Mouse (Mus musculus) megakaryocyte-erythroid progenitor cell, adult 5 weeks (primary cell): ENCODE results near the gene Pogz. TPM values are rescaled to one million over a fixed set of nuclear protein-coding genes. Genes with fewer than 3 reads are reported as not detected.

Experiments
- polyA plus RNA-seq: library from polyadenylated mRNA; stranded (reverse); fragments of >175 nt; gene quantifications from 2 replicates; pipeline ENCODE4 v1.2.3, GENCODE M21; 2012

Pogz gene
- 54.5 and 75.9 TPM in 2 replicates for polyA plus RNA-seq

DNA sequence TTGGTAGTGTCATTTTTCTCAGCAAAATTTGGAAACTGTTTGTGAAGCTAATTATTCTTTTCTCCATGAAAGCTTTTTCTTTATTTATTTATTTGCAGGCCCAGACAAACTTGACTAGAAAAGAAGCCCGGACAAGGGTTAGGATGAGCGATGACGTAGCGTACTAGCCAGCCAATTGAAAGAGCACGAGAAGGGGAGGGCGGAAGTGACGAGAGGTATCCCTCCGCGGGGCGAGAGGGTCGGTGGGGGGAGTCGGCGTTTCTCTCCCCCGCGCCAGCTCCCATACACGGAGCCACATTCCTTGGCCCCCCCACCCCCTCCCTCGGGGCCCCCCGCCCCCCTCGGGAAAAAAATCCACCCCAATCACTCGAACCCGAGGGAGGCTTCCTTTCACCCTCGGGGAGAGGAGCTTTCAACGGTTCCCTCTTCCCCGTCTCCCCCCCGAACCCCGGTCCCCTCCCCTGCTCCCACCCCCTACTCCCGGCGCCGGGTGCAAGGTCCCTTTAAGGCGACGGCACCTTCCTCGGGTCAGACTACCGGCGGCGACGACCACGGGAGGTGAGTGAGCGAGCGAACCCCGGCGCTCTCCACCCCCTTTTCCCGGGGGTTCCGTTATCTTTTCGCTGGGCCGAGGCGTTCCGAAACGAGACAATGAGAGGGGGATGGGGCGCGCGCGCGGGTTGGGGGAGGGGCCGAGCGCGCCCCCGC, at the start of gene Pogz:
TSS of gene Pogz (plus strand) at position 385 of the 708 bp plus-strand sequence.

DNA sequence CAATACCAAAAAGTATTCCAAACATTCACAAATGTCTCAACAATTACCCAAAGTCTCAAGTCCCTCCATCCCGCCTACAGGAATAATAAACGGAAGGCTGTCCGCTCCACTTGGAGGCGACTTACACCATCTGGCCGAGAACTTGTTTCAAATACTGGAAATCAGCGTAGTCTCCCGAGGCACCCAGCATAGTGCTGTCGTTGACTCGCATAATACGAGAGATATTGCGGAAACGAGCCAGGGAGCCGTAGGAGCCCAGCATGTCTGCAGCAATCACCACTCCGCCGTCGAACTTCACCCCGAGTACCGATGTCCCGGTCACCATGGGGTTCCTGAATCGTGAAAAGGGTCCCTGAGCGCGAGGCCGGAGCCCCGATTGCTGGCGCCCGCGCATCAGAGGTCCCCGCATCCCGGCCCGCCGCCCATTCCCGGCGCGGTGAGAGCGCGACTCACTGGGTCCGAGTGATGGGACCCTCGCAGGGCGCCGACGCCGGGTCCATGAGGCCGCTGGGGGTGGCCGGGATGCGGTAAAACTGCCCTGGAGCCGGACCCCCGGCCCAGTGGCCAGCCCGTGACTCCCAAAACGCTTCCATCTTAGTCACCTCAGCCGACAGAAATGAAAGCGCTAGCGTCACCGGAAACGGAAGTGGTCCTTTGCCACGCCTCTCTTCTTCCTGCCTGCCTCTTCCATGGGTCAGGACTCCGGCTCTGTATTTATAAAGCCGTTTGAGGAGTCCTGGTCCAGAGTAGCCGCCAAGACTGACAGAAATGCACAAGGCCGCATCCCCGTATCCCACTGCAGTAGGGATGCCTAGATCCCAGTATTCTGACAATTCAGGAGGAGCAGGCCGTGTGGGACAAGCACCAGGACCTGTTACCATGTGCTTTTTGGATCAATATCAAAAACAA, 49.2 kb downstream of the Pogz start, which contains the start of gene Psmb4:
TSS of gene Psmb4 (minus strand) at position 646 of the 909 bp plus-strand sequence.

Other genes starting within 250 kb of the Pogz start
- gene Gm10972, start 194.5 kb upstream of the Pogz start, polyA plus RNA-seq, result not detected in 2 replicates
- 2.0 and 3.0 TPM in 2 replicates for gene Tuft1, start 178.7 kb upstream of the Pogz start, polyA plus RNA-seq
- not detected in 2 replicates for gene Selenbp2, start 144.0 kb upstream of the Pogz start, polyA plus RNA-seq
- 0.06 and 0.08 TPM in 2 replicates for gene Cgn, start 51.1 kb upstream of the Pogz start, polyA plus RNA-seq
- gene Psmb4, start 49.4 kb downstream of the Pogz start, polyA plus RNA-seq, result 151 and 173 TPM in 2 replicates
- 19.5 and 20.8 TPM in 2 replicates for gene Selenbp1, start 95.5 kb downstream of the Pogz start, polyA plus RNA-seq
- gene Rfx5, start 116.5 kb downstream of the Pogz start, polyA plus RNA-seq, result 15.7 and 16.9 TPM in 2 replicates
- 7.3 and 7.5 TPM in 2 replicates for gene Pi4kb, start 137.2 kb downstream of the Pogz start, polyA plus RNA-seq
- 34.9 and 36.5 TPM in 2 replicates for gene Zfp687, start 177.9 kb downstream of the Pogz start, polyA plus RNA-seq
- gene Psmd4, start 205.0 kb downstream of the Pogz start, polyA plus RNA-seq, result 95.3 and 114 TPM in 2 replicates